Mouse (Mus musculus) R1 (cell line): ENCODE measurements around the gene Ano4.

Experiments used
- DNase-seq: peaks from one replicate; pipeline ENCODE4 v3.0.0-alpha.2; 2018; ENCODE audit warnings: low read depth, low spot score

Ano4 gene

GRCm38 (mm10) chr10:89280402-89280801 lies 64.2 kb downstream of the Ano4 start:
- DNase-seq, result no peak

GRCm38 (mm10) chr10:89273001-89273680 lies 71.4 kb downstream of the Ano4 start:
- no peak for DNase-seq

GRCm38 (mm10) chr10:89267312-89267711 lies 77.2 kb downstream of the Ano4 start:
- no peak for DNase-seq

GRCm38 (mm10) chr10:89263396-89263795 lies 81.2 kb downstream of the Ano4 start:
- DNase-seq, result no peak

- DNase-seq, result peak; percentile 2
These were observed 86.8 kb downstream of the Ano4 start for GRCm38 (mm10) chr10:89257457-89258381.

GRCm38 (mm10) chr10:89256762-89257456 lies 87.7 kb downstream of the Ano4 start:
- peak; percentile 46 for DNase-seq

- no peak for DNase-seq
These were observed 89.8 kb downstream of the Ano4 start for GRCm38 (mm10) chr10:89254765-89255164.

- no peak for DNase-seq
These were observed 90.8 kb downstream of the Ano4 start for GRCm38 (mm10) chr10:89253799-89254198.

GRCm38 (mm10) chr10:89252636-89253035 lies 91.9 kb downstream of the Ano4 start:
- DNase-seq, result no peak

- DNase-seq, result no peak
These were observed 100.8 kb downstream of the Ano4 start for GRCm38 (mm10) chr10:89243808-89244207.

- peak; percentile 76 for DNase-seq
These were observed 120.0 kb downstream of the Ano4 start for GRCm38 (mm10) chr10:89224524-89224923.

GRCm38 (mm10) chr10:89222284-89222989 lies 122.1 kb downstream of the Ano4 start:
- no peak for DNase-seq

- DNase-seq, result no peak
These were observed 128.5 kb downstream of the Ano4 start for GRCm38 (mm10) chr10:89216078-89216477.

- DNase-seq, result peak; percentile 57
These were observed 138.7 kb downstream of the Ano4 start for GRCm38 (mm10) chr10:89205858-89206257.

GRCm38 (mm10) chr10:89196444-89196843 lies 148.1 kb downstream of the Ano4 start:
- DNase-seq, result no peak

GRCm38 (mm10) chr10:89195068-89195467 lies 149.5 kb downstream of the Ano4 start:
- DNase-seq, result no peak

GRCm38 (mm10) chr10:89194440-89194839 lies 150.1 kb downstream of the Ano4 start:
- DNase-seq, result no peak

GRCm38 (mm10) chr10:89177921-89178320 lies 166.6 kb downstream of the Ano4 start:
- no peak for DNase-seq

GRCm38 (mm10) chr10:89164533-89164932 lies 180.0 kb downstream of the Ano4 start:
- no peak for DNase-seq

GRCm38 (mm10) chr10:89155502-89155901 lies 189.1 kb downstream of the Ano4 start:
- DNase-seq, result no peak

GRCm38 (mm10) chr10:89154797-89155465 lies 189.6 kb downstream of the Ano4 start:
- DNase-seq, result no peak
